Mouse (Mus musculus): ENCODE measurements around the gene Tspan32. TPM values are rescaled to one million over a fixed set of nuclear protein-coding genes. Genes with fewer than 3 reads are reported as not detected.

The Tspan32 gene
- polyA plus RNA-seq, 1 experiment: 5.1 TPM

DNA sequence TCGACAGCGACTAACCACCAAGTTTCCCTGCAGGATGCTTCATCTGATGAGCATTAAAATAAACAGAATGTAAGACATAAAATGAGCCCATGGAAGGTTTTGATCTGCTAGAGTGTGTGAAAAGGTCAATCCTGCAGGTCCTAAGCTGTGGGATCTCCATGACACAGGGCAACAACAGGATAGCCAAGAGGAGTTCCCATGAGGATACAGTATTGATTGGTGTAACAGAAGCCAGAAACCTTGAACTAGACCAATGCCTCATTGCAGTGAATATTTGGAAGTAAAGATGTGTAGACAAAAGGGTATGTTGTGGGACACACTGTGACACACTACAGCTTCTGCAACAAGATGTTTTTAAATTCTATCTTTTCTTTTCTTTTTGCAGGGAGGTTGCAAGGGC is 29.3 kb downstream of the Tspan32 start:
- Histone ChIP-seq H3K27me3 (replicated peaks; ENCODE audit: control insufficient read depth, insufficient read depth, low read length) (no peaks in the 10 kb centered on the region), H3K4me1 (ENCODE audit: control insufficient read depth, insufficient read depth, low read length) (no peaks in the 10 kb centered on the region), H3K36me3 (ENCODE audit: control insufficient read depth, insufficient read depth, low read length) (no peaks in the 10 kb centered on the region), H3K27ac (ENCODE audit: insufficient read depth, low read depth, low read length) (no peak overlapping the region), H3K4me3 (ENCODE audit: insufficient read depth, low read depth, low read length) (no peak overlapping the region)
- DNase-seq: no peak
- TF ChIP-seq POLR2A (IDR thresholded peaks at IDR 0.05; ENCODE audit: low read depth, low read length): no peak
- TF ChIP-seq CTCF (conservative IDR thresholded peaks at IDR 0.05; ENCODE audit: insufficient read depth, insufficient read length, low read depth, low read length): no peak
- 87% methylated on average over 2 of the region's 2 CpGs for WGBS

DNA sequence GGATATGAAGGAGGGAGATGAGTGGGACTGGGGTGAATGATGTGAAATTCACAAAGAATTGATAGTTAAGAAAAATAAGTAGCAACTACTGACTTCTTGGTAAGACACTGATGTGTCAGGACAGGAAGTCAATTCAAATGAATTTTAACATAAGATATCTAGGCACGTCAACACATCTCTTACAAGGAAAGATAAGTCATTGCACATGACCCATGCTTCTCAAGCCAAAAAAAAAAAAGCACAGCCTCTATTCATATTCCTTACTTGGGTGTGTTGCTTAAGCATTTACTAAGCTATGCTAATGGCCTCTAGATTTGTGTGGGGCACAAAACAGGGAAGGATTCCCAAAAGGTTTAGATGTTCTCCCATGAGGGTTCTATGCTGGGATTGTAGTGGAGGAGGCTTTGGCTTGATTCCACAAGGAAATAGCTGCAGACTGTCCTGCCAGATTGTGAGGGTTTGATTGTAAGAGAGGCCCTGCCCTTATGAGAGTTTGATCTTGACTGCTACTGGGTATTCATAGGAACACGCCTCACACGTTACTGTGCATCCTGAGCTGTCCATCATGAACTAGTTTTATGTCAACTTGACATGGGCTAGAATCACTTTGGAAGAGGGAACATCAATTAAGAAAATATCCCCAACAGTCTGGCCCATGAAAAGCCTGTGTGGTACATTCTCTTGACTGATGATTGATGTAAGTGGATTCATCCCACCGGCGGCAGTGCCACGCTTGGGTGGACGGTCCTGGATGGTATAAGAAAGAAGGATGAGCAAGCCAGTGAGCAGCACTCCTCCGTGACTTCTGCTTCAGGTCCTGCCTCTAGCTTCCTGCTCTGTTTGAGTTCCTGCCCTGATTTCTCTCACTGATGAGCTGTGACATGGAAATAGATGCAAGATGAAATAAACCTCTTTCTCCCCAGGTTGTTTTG is 29.9 kb downstream of the Tspan32 start:
- Histone ChIP-seq H3K27me3 (replicated peaks; ENCODE audit: control insufficient read depth, insufficient read depth, low read length) (no peaks in the 10 kb centered on the region), H3K27ac (ENCODE audit: insufficient read depth, low read depth, low read length) (no peak overlapping the region), H3K4me1 (ENCODE audit: control insufficient read depth, insufficient read depth, low read length) (no peaks in the 10 kb centered on the region), H3K36me3 (ENCODE audit: control insufficient read depth, insufficient read depth, low read length) (no peaks in the 10 kb centered on the region), H3K4me3 (ENCODE audit: insufficient read depth, low read depth, low read length) (no peak overlapping the region)
- no peak for TF ChIP-seq POLR2A (IDR thresholded peaks at IDR 0.05; ENCODE audit: low read depth, low read length)
- TF ChIP-seq CTCF (conservative IDR thresholded peaks at IDR 0.05; ENCODE audit: insufficient read depth, insufficient read length, low read depth, low read length): no peak
- WGBS: 76% methylated on average over 8 of the region's 8 CpGs
- DNase-seq: peak; percentile 52

- Histone ChIP-seq H3K27me3 (replicated peaks; ENCODE audit: control insufficient read depth, insufficient read depth, low read length) (no peaks in the 10 kb centered on the region), H3K4me1 (ENCODE audit: control insufficient read depth, insufficient read depth, low read length) (peaks cover 3% of the 10 kb centered on the region), H3K27ac (ENCODE audit: insufficient read depth, low read depth, low read length) (no peak overlapping the region), H3K4me3 (ENCODE audit: insufficient read depth, low read depth, low read length) (no peak overlapping the region), H3K36me3 (ENCODE audit: control insufficient read depth, insufficient read depth, low read length) (no peaks in the 10 kb centered on the region)
- DNase-seq: no peak
- TF ChIP-seq POLR2A (IDR thresholded peaks at IDR 0.05; ENCODE audit: low read depth, low read length) (no peak), CTCF (conservative IDR thresholded peaks at IDR 0.05; ENCODE audit: insufficient read depth, insufficient read length, low read depth, low read length) (no peak)
- 83% methylated on average over 3 of the region's 3 CpGs for WGBS
Measured at GRCm38 (mm10) chr7:143036787-143037186, 31.9 kb downstream of the Tspan32 start.

DNA sequence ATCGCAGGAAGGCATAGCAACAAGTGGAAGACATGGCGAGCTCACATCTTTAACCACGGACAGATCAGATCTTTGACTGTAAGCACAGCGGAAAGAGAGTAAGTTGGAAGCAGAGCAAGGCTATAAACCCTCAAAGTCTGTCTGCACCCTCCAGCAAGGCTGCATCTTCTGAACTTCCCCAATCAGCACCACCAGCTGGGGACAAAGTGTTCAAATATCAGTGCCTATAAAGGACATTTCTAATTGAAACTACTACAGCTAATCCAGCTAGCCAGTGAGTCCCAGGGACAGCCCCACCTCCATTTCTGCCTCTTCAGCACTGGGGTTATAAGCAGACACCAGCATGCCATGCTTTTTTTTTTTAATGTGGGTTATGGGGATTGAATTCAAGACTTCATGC is 32.5 kb downstream of the Tspan32 start:
- Histone ChIP-seq H3K4me1 (ENCODE audit: control insufficient read depth, insufficient read depth, low read length) (peaks cover 8% of the 10 kb centered on the region), H3K36me3 (ENCODE audit: control insufficient read depth, insufficient read depth, low read length) (no peaks in the 10 kb centered on the region), H3K27me3 (replicated peaks; ENCODE audit: control insufficient read depth, insufficient read depth, low read length) (no peaks in the 10 kb centered on the region), H3K27ac (ENCODE audit: insufficient read depth, low read depth, low read length) (no peak overlapping the region), H3K4me3 (ENCODE audit: insufficient read depth, low read depth, low read length) (no peak overlapping the region)
- no peak for DNase-seq
- 89% methylated on average over 4 of the region's 4 CpGs for WGBS
- TF ChIP-seq CTCF (conservative IDR thresholded peaks at IDR 0.05; ENCODE audit: insufficient read depth, insufficient read length, low read depth, low read length) (no peak), POLR2A (IDR thresholded peaks at IDR 0.05; ENCODE audit: low read depth, low read length) (no peak)

DNA sequence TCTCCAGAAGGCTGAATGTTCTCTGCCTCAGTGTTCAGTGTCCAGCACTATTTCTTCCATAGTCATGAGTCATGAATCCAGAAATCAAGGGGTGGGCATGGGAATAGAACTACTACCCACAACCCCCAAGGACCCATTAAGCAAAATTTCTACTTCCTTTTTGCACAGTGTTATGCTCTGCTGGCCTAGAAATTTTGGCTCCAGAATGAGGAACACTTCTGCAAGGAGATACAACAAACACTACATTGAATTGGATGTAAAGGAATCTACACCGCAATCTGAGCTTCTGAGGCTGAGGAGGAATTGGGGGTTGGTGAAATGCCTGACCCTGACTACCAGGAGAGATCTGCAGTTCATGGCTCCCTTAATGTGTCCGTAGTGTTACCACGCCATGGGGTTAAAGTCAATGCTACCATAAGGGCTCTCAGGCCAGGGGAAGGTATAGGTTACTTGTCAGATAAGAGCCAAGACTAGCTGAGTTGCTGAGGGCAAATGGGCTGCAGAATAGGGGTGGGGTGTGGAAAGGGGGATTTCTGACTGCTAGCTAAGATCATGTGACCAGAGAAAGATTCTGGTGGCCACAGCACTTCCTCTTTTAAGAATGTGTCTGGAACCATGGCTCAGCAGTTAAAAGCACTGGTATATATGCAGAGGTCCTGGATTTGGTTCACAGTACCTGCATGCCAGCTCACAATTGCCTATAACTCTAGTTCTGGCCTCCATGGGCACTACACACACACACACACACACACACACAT is 33.5 kb downstream of the Tspan32 start:
- no peak for DNase-seq
- H3K27ac ChIP-seq (ENCODE audit: insufficient read depth, low read depth, low read length): no peak overlapping the region
- H3K4me3 ChIP-seq (ENCODE audit: insufficient read depth, low read depth, low read length): no peak overlapping the region
- no peaks in the 10 kb centered on the region for H3K36me3 ChIP-seq (ENCODE audit: control insufficient read depth, insufficient read depth, low read length)
- 94% methylated on average over 3 of the region's 3 CpGs for WGBS
- H3K27me3 ChIP-seq (replicated peaks; ENCODE audit: control insufficient read depth, insufficient read depth, low read length): no peaks in the 10 kb centered on the region
- TF ChIP-seq CTCF (conservative IDR thresholded peaks at IDR 0.05; ENCODE audit: insufficient read depth, insufficient read length, low read depth, low read length): no peak
- TF ChIP-seq POLR2A (IDR thresholded peaks at IDR 0.05; ENCODE audit: low read depth, low read length): no peak
- H3K4me1 ChIP-seq (ENCODE audit: control insufficient read depth, insufficient read depth, low read length): peaks cover 16% of the 10 kb centered on the region

GRCm38 (mm10) chr7:143040561-143040960 is 35.7 kb downstream of the Tspan32 start:
- Histone ChIP-seq H3K36me3 (ENCODE audit: control insufficient read depth, insufficient read depth, low read length) (no peaks in the 10 kb centered on the region), H3K27ac (ENCODE audit: insufficient read depth, low read depth, low read length) (no peak overlapping the region), H3K4me1 (ENCODE audit: control insufficient read depth, insufficient read depth, low read length) (peaks cover 16% of the 10 kb centered on the region), H3K27me3 (replicated peaks; ENCODE audit: control insufficient read depth, insufficient read depth, low read length) (no peaks in the 10 kb centered on the region), H3K4me3 (ENCODE audit: insufficient read depth, low read depth, low read length) (no peak overlapping the region)
- no peak for DNase-seq
- WGBS: 94% methylated on average over 3 of the region's 3 CpGs
- TF ChIP-seq CTCF (conservative IDR thresholded peaks at IDR 0.05; ENCODE audit: insufficient read depth, insufficient read length, low read depth, low read length) (no peak), POLR2A (IDR thresholded peaks at IDR 0.05; ENCODE audit: low read depth, low read length) (no peak)
